Comparison of ENCODE assay signal across 9 mouse cellular contexts in genomic region chr10:128489785-128490184, GRCm38 (mm10). TPM values are rescaled to one million over a fixed set of nuclear protein-coding genes. Genes with fewer than 3 reads are reported as not detected.
A peak's percentile ranks its signal among the peaks of the same experiment; 100 is the strongest.
DNase-seq lines count a peak whose midpoint lies in the region; ATAC-seq and TF ChIP-seq lines count a peak whose summit lies in the region.
"Had no signal": no experiment of that assay in that cellular context is flagged by ENCODE, and none has a peak within 500 bp of the region (broad histone marks: within the 10 kb centered on the region; RNA-seq: fewer than 3 reads in every experiment).

No protein-coding gene starts in this region.

- H3K36me3 ChIP-seq in kidney, adult 2 months (ENCODE audit: control insufficient read depth, insufficient read depth, low read length), result peaks cover 1% of the 10 kb centered on the region; the same call in 1 of the 2 replicates
- H3K36me3 ChIP-seq in ES-E14 (ENCODE audit: control insufficient read depth, insufficient read depth, low read length, poor library complexity, severe bottlenecking), result peaks cover 46% of the 10 kb centered on the region
- peaks cover 66% of the 10 kb centered on the region for H3K36me3 ChIP-seq in intestine, embryonic 14.5 days (ENCODE audit: control insufficient read depth, insufficient read depth, low read length)

- peak; percentile 34 to 57 for DNase-seq in adrenal gland, adult (ENCODE audit: inconsistent age in 2 of 2, low spot score in 1 of 2)
- no peak for DNase-seq in adrenal gland, postnatal 36 days
- no peak for DNase-seq in kidney, adult 2 months
- DNase-seq in kidney, adult 11 months, result no peak
- no peak for DNase-seq in ES-E14 (ENCODE audit: low read depth, low spot score)
- no peak for DNase-seq in intestine, embryonic 14.5 days (ENCODE audit: low spot score)
- DNase-seq in right cerebral cortex, adult 2 months (ENCODE audit: low spot score in 2 of 2), result no peak
- no peak for DNase-seq in thymus, postnatal 10 days (ENCODE audit: low spot score in 2 of 2)
- DNase-seq: cerebellum, adult 11-12 months had no signal

- 0 out of 2 replicates have a peak overlapping the region, but pooled peaks have one; percentile 43 for H3K27ac ChIP-seq in kidney, adult 2 months (ENCODE audit: insufficient read depth, low read depth, low read length)
- no peak overlapping the region for H3K27ac ChIP-seq in ES-E14 (ENCODE audit: insufficient read depth, low read depth, low read length, poor library complexity, severe bottlenecking)
- peak overlapping the region; percentile 95 for H3K27ac ChIP-seq in intestine, embryonic 14.5 days (ENCODE audit: low read depth)

- H3K4me3 ChIP-seq in kidney, adult 2 months (ENCODE audit: insufficient read depth, low read depth, low read length), result no peak overlapping the region
- H3K4me3 ChIP-seq in ES-E14 (ENCODE audit: insufficient read depth in 1 of 2, low read depth in 1 of 2, low read length in 2 of 2, poor library complexity in 1 of 2, severe bottlenecking in 1 of 2), result no peak overlapping the region
- 0 out of 2 replicates have a peak overlapping the region, but pooled peaks have one; percentile 6 for H3K4me3 ChIP-seq in intestine, embryonic 14.5 days (ENCODE audit: low read depth, low read length)

- H3K4me1 ChIP-seq in kidney, adult 2 months (ENCODE audit: control insufficient read depth, insufficient read depth, low read length), result peaks cover 17% of the 10 kb centered on the region
- H3K4me1 ChIP-seq in ES-E14 (ENCODE audit: control insufficient read depth in 2 of 2, insufficient read depth in 2 of 2, low read length in 2 of 2, poor library complexity in 1 of 2), result peaks cover 2 to 29% of the 10 kb centered on the region in 2 experiments; a peak in 3 of 4 replicates
- H3K4me1 ChIP-seq in intestine, embryonic 14.5 days (replicated peaks; ENCODE audit: control insufficient read depth, insufficient read depth, low read length), result peaks cover 19% of the 10 kb centered on the region

- no peaks in the 10 kb centered on the region for H3K27me3 ChIP-seq in kidney, adult 2 months (replicated peaks; ENCODE audit: control insufficient read depth, insufficient read depth, low read length)
- H3K27me3 ChIP-seq in intestine, embryonic 14.5 days (replicated peaks; ENCODE audit: control insufficient read depth, insufficient read depth, low read length), result no peaks in the 10 kb centered on the region

- no peak for ATAC-seq in intestine, embryonic 14.5 days (replicated peaks; ENCODE audit: low FRiP score, low TSS enrichment, low read depth)

- 27% methylated on average over 4 of the region's 4 CpGs for WGBS in kidney, adult 2 months
- WGBS in intestine, embryonic 14.5 days, result 28% methylated on average over 4 of the region's 4 CpGs

- TF ChIP-seq POLR2A in kidney, adult 2 months (IDR thresholded peaks at IDR 0.05; ENCODE audit: low read depth, low read length), result no peak

- 0 out of 2 replicates have a peak overlapping the region, but pooled peaks have one; percentile 22 for H3K9ac ChIP-seq in ES-E14 (ENCODE audit: insufficient read depth, low read depth, low read length, poor library complexity, severe bottlenecking)
- H3K9ac ChIP-seq in intestine, embryonic 14.5 days (ENCODE audit: low read length), result peak overlapping the region; percentile 23

- no peak for TF ChIP-seq CTCF in kidney, adult 2 months (conservative IDR thresholded peaks at IDR 0.05; ENCODE audit: insufficient read depth, insufficient read length, low read depth, low read length)

- H3K9me3 ChIP-seq in ES-E14 (ENCODE audit: control insufficient read depth, insufficient read depth, low read depth, low read length), result no peaks in the 10 kb centered on the region
- no peaks in the 10 kb centered on the region for H3K9me3 ChIP-seq in intestine, embryonic 14.5 days (ENCODE audit: control insufficient read depth, low read length)

- H3K4me2 ChIP-seq in intestine, embryonic 14.5 days (ENCODE audit: low read length), result peak overlapping the region; percentile 31

- in situ Hi-C loops in ES-E14 (cut with MboI; ENCODE audit: low sequenced_read_pairs in 2 of 2, unreplicated experiment in 2 of 2), result no loop called here

TF ChIP-seq in ES-E14, 5 proteins besides CTCF, POLR2A, EP300 and RAD21:
- TF ChIP-seq HCFC1 (IDR thresholded peaks at IDR 0.05; ENCODE audit: borderline replicate concordance, insufficient read depth, low read length), result no peak
- no peak for TF ChIP-seq CHD2 (IDR thresholded peaks at IDR 0.05; ENCODE audit: low read depth, low read length)
- no peak for TF ChIP-seq ZC3H11A (IDR thresholded peaks at IDR 0.05; ENCODE audit: borderline replicate concordance, low read depth, low read length)
- TF ChIP-seq ZNF384 (IDR thresholded peaks at IDR 0.05; ENCODE audit: low read depth, low read length), result no peak
- TF ChIP-seq MAFK (IDR thresholded peaks at IDR 0.05; ENCODE audit: insufficient read depth, low read depth, low read length), result no peak

RNA-seq across cellular contexts. Expression of gene Myl6, which starts 4.2 kb away (rescaled TPM):
- 100 to 1,000 TPM; 812 to 946 TPM for total RNA-seq in adrenal gland, postnatal 36 days (2021)
- polyA plus RNA-seq in kidney, adult 2 months (2012; rRNA removed), result 897 and 1,416 TPM in 2 replicates
- total RNA-seq in ES-E14 (2012; rRNA removed), result 894 and 1,090 TPM in 2 replicates
- polyA plus RNA-seq in intestine, embryonic 14.5 days (2014; fragmentation: Nextera tagmentation; extraction: Ambion mirVana), result 1,777 and 1,828 TPM in 2 replicates

RNA-seq across cellular contexts. Expression of gene Myl6b, which starts 8.7 kb away (rescaled TPM):
- 1 to 10 TPM; 5.6 to 6.1 TPM for total RNA-seq in adrenal gland, postnatal 36 days (2021)
- polyA plus RNA-seq in kidney, adult 2 months (2012; rRNA removed), result 8.4 and 10.6 TPM in 2 replicates
- total RNA-seq in ES-E14 (2012; rRNA removed), result 2.0 and 3.7 TPM in 2 replicates
- 3.1 TPM in 2 replicates for polyA plus RNA-seq in intestine, embryonic 14.5 days (2014; fragmentation: Nextera tagmentation; extraction: Ambion mirVana)

RNA-seq across cellular contexts. Expression of gene Smarcc2, which starts 30.7 kb away (rescaled TPM):
- total RNA-seq in adrenal gland, postnatal 36 days (2021), result 100 to 1,000 TPM in 1 of 2 experiments, 10 to 100 TPM in 1; 97.5 to 104 TPM
- 81.3 and 81.4 TPM in 2 replicates for polyA plus RNA-seq in kidney, adult 2 months (2012; rRNA removed)
- total RNA-seq in ES-E14 (2012; rRNA removed), result 18.9 and 22.8 TPM in 2 replicates
- polyA plus RNA-seq in intestine, embryonic 14.5 days (2014; fragmentation: Nextera tagmentation; extraction: Ambion mirVana), result 71.9 and 82.2 TPM in 2 replicates

RNA-seq across cellular contexts. Expression of gene Esyt1, which starts 35.9 kb away (rescaled TPM):
- total RNA-seq in adrenal gland, postnatal 36 days (2021), result 10 to 100 TPM; 22.7 to 28.8 TPM
- 24.5 and 25.5 TPM in 2 replicates for polyA plus RNA-seq in kidney, adult 2 months (2012; rRNA removed)
- total RNA-seq in ES-E14 (2012; rRNA removed), result 62.7 and 135 TPM in 2 replicates
- 27.3 and 28.0 TPM in 2 replicates for polyA plus RNA-seq in intestine, embryonic 14.5 days (2014; fragmentation: Nextera tagmentation; extraction: Ambion mirVana)

RNA-seq across cellular contexts. Expression of gene Zc3h10, which starts 57.8 kb away (rescaled TPM):
- total RNA-seq in adrenal gland, postnatal 36 days (2021), result 10 to 100 TPM; 11.9 to 15.2 TPM
- polyA plus RNA-seq in kidney, adult 2 months (2012; rRNA removed), result 10.0 and 11.3 TPM in 2 replicates
- 18.8 and 19.5 TPM in 2 replicates for total RNA-seq in ES-E14 (2012; rRNA removed)
- 11.3 TPM in 2 replicates for polyA plus RNA-seq in intestine, embryonic 14.5 days (2014; fragmentation: Nextera tagmentation; extraction: Ambion mirVana)

Comparison
In these comparisons a context has a peak if more than half of its experiments do, and no peak if none do; other contexts are left out.
1. DNase-seq: peak in adrenal gland, adult (2 of 2); none in adrenal gland, postnatal 36 days (0 of 2), kidney, adult 2 months (single experiment), kidney, adult 11 months (single experiment), ES-E14 (single experiment), intestine, embryonic 14.5 days (single experiment), right cerebral cortex, adult 2 months (0 of 2) and thymus, postnatal 10 days (0 of 2).